Mouse (Mus musculus) A20 (cell line): ENCODE results near the gene Hipk3.

ENCODE experiments used
- DNase-seq: peaks from one replicate; pipeline ENCODE4 v3.0.0-alpha.2; 2011; ENCODE audit warnings: low read depth, low spot score

The Hipk3 gene

GRCm38 (mm10) chr2:104471161-104471560 is 23.1 kb downstream of the Hipk3 start:
- no peak for DNase-seq

- no peak for DNase-seq
Measured at GRCm38 (mm10) chr2:104470536-104470935, 23.7 kb downstream of the Hipk3 start.

GRCm38 (mm10) chr2:104468419-104468818 is 25.8 kb downstream of the Hipk3 start:
- DNase-seq, result no peak

GRCm38 (mm10) chr2:104466908-104467616 is 27.2 kb downstream of the Hipk3 start:
- no peak for DNase-seq

- no peak for DNase-seq
Measured at GRCm38 (mm10) chr2:104465639-104466430, 28.4 kb downstream of the Hipk3 start.

- no peak for DNase-seq
Measured at GRCm38 (mm10) chr2:104460021-104460420, 34.2 kb downstream of the Hipk3 start.

GRCm38 (mm10) chr2:104458569-104459332 is 35.5 kb downstream of the Hipk3 start:
- DNase-seq, result no peak

- no peak for DNase-seq
Measured at GRCm38 (mm10) chr2:104457106-104457505, 37.1 kb downstream of the Hipk3 start.

- no peak for DNase-seq
Measured at GRCm38 (mm10) chr2:104450685-104451084, 43.6 kb downstream of the Hipk3 start.

- no peak for DNase-seq
Measured at GRCm38 (mm10) chr2:104449191-104449590, 45.1 kb downstream of the Hipk3 start.

- DNase-seq, result no peak
Measured at GRCm38 (mm10) chr2:104448201-104448600, 46.0 kb downstream of the Hipk3 start.

- no peak for DNase-seq
Measured at GRCm38 (mm10) chr2:104446016-104446415, 48.2 kb downstream of the Hipk3 start.

GRCm38 (mm10) chr2:104444776-104445175 is 49.5 kb downstream of the Hipk3 start:
- peak; percentile 77 for DNase-seq

GRCm38 (mm10) chr2:104442341-104442740 is 51.9 kb downstream of the Hipk3 start:
- no peak for DNase-seq

GRCm38 (mm10) chr2:104436226-104436625 is 58.0 kb downstream of the Hipk3 start:
- no peak for DNase-seq

GRCm38 (mm10) chr2:104431067-104431466 is 63.2 kb downstream of the Hipk3 start:
- no peak for DNase-seq

GRCm38 (mm10) chr2:104430566-104430965 is 63.7 kb downstream of the Hipk3 start:
- no peak for DNase-seq

- DNase-seq, result no peak
Measured at GRCm38 (mm10) chr2:104426112-104426511, 68.1 kb downstream of the Hipk3 start.

GRCm38 (mm10) chr2:104422230-104422629 is 72.0 kb downstream of the Hipk3 start:
- peak; percentile 56 for DNase-seq

GRCm38 (mm10) chr2:104420805-104421204 is 73.4 kb downstream of the Hipk3 start:
- no peak for DNase-seq

- no peak for DNase-seq
Measured at GRCm38 (mm10) chr2:104419999-104420398, 74.2 kb downstream of the Hipk3 start.

GRCm38 (mm10) chr2:104419411-104419810 is 74.8 kb downstream of the Hipk3 start:
- DNase-seq, result no peak
